Mouse (Mus musculus): ENCODE results near the gene Ccdc92b. TPM values are rescaled to one million over a fixed set of nuclear protein-coding genes. Genes with fewer than 3 reads are reported as not detected.

The Ccdc92b gene
- polyA plus RNA-seq, 1 experiment = 0.06 TPM

- no peaks in the 10 kb centered on the region for H3K36me3 ChIP-seq (ENCODE audit: control insufficient read depth, insufficient read depth)
- H3ac ChIP-seq (ENCODE audit: control insufficient read depth, insufficient read length) = no peak overlapping the region
- TF ChIP-seq REST (IDR thresholded peaks at IDR 0.05; ENCODE audit: insufficient read depth, insufficient read length) (no peak), TCF3 (IDR thresholded peaks at IDR 0.05; ENCODE audit: insufficient read length, low read depth) (no peak)
- H3K4me3 ChIP-seq = no peak overlapping the region
- H3K4me2 ChIP-seq (ENCODE audit: low read depth) = no peak overlapping the region
- no peaks in the 10 kb centered on the region for H3K79me2 ChIP-seq (ENCODE audit: control insufficient read depth, insufficient read depth)
- peaks cover 21% of the 10 kb centered on the region for H3K27me3 ChIP-seq (ENCODE audit: control insufficient read depth, insufficient read depth, insufficient read length)
These were observed 8.1 kb downstream of the Ccdc92b start for GRCm38 (mm10) chr11:74627481-74627880.

GRCm38 (mm10) chr11:74631880-74632789 lies 12.7 kb downstream of the Ccdc92b start:
- Histone ChIP-seq H3K4me3 (no peak overlapping the region), H3K27me3 (ENCODE audit: control insufficient read depth, insufficient read depth, insufficient read length) (no peaks in the 10 kb centered on the region), H3K36me3 (ENCODE audit: control insufficient read depth, insufficient read depth) (no peaks in the 10 kb centered on the region), H3K79me2 (ENCODE audit: control insufficient read depth, insufficient read depth) (no peaks in the 10 kb centered on the region), H3K4me2 (ENCODE audit: low read depth) (no peak overlapping the region), H3ac (ENCODE audit: control insufficient read depth, insufficient read length) (no peak overlapping the region)
- no peak for TF ChIP-seq POLR2A (IDR thresholded peaks at IDR 0.05; ENCODE audit: insufficient read length, low read depth)
- TF ChIP-seq TCF3 (IDR thresholded peaks at IDR 0.05; ENCODE audit: insufficient read length, low read depth) = no peak
- no peak for TF ChIP-seq MYOG (IDR thresholded peaks at IDR 0.05; ENCODE audit: control insufficient read depth in 1 of 3, insufficient read depth in 1 of 3, insufficient read length in 2 of 3, low read depth in 2 of 3)
- no peak for TF ChIP-seq MAX (IDR thresholded peaks at IDR 0.05; ENCODE audit: low read depth)
- TF ChIP-seq USF1 (IDR thresholded peaks at IDR 0.05; ENCODE audit: low read depth) = no peak
- TF ChIP-seq E2F4 (IDR thresholded peaks at IDR 0.05; ENCODE audit: insufficient read depth) = no peak
- TF ChIP-seq MYOD1 (IDR thresholded peaks at IDR 0.05; ENCODE audit: control insufficient read depth in 1 of 3, insufficient read length in 2 of 3, low read depth in 2 of 3) = no peak
- no peak for TF ChIP-seq CEBPB (IDR thresholded peaks at IDR 0.05; ENCODE audit: insufficient read depth, poor library complexity, severe bottlenecking)
- no peak for TF ChIP-seq TCF12 (IDR thresholded peaks at IDR 0.05; ENCODE audit: insufficient read depth, poor library complexity, severe bottlenecking)
- TF ChIP-seq REST (IDR thresholded peaks at IDR 0.05; ENCODE audit: insufficient read depth, insufficient read length) = no peak
- TF ChIP-seq POLR2AphosphoS2 (IDR thresholded peaks at IDR 0.05; ENCODE audit: insufficient read length, low read depth) = no peak
- no peak for TF ChIP-seq SRF (IDR thresholded peaks at IDR 0.05; ENCODE audit: control insufficient read depth, insufficient read length, low read depth)

- Histone ChIP-seq H3ac (ENCODE audit: control insufficient read depth, insufficient read length) (no peak overlapping the region), H3K4me2 (ENCODE audit: low read depth) (no peak overlapping the region), H3K79me2 (ENCODE audit: control insufficient read depth, insufficient read depth) (no peaks in the 10 kb centered on the region), H3K4me3 (no peak overlapping the region), H3K36me3 (ENCODE audit: control insufficient read depth, insufficient read depth) (no peaks in the 10 kb centered on the region), H3K27me3 (ENCODE audit: control insufficient read depth, insufficient read depth, insufficient read length) (no peaks in the 10 kb centered on the region)
- TF ChIP-seq TCF3 (IDR thresholded peaks at IDR 0.05; ENCODE audit: insufficient read length, low read depth) (no peak), POLR2AphosphoS2 (IDR thresholded peaks at IDR 0.05; ENCODE audit: insufficient read length, low read depth) (no peak), MYOD1 (IDR thresholded peaks at IDR 0.05; ENCODE audit: control insufficient read depth in 1 of 3, insufficient read length in 2 of 3, low read depth in 2 of 3) (no peak), E2F4 (IDR thresholded peaks at IDR 0.05; ENCODE audit: insufficient read depth) (no peak), SRF (IDR thresholded peaks at IDR 0.05; ENCODE audit: control insufficient read depth, insufficient read length, low read depth) (no peak)
These were observed 15.3 kb downstream of the Ccdc92b start for GRCm38 (mm10) chr11:74634490-74635275.

- Histone ChIP-seq H3K79me2 (ENCODE audit: control insufficient read depth, insufficient read depth) (no peaks in the 10 kb centered on the region), H3ac (ENCODE audit: control insufficient read depth, insufficient read length) (peak overlapping the region; percentile 5), H3K4me2 (ENCODE audit: low read depth) (peak overlapping the region; percentile 99), H3K4me3 (peak overlapping the region; percentile 25), H3K36me3 (ENCODE audit: control insufficient read depth, insufficient read depth) (no peaks in the 10 kb centered on the region), H3K27me3 (ENCODE audit: control insufficient read depth, insufficient read depth, insufficient read length) (no peaks in the 10 kb centered on the region)
- TF ChIP-seq POLR2AphosphoS2 (IDR thresholded peaks at IDR 0.05; ENCODE audit: insufficient read length, low read depth) (no peak), REST (IDR thresholded peaks at IDR 0.05; ENCODE audit: insufficient read depth, insufficient read length) (no peak), MYOG (IDR thresholded peaks at IDR 0.05; ENCODE audit: control insufficient read depth in 1 of 3, insufficient read depth in 1 of 3, insufficient read length in 2 of 3, low read depth in 2 of 3) (no peak), MYOD1 (IDR thresholded peaks at IDR 0.05; ENCODE audit: control insufficient read depth in 1 of 3, insufficient read length in 2 of 3, low read depth in 2 of 3) (no peak), TCF12 (IDR thresholded peaks at IDR 0.05; ENCODE audit: insufficient read depth, poor library complexity, severe bottlenecking) (no peak), SRF (IDR thresholded peaks at IDR 0.05; ENCODE audit: control insufficient read depth, insufficient read length, low read depth) (no peak), MAX (IDR thresholded peaks at IDR 0.05; ENCODE audit: low read depth) (no peak), USF1 (IDR thresholded peaks at IDR 0.05; ENCODE audit: low read depth) (no peak), POLR2A (IDR thresholded peaks at IDR 0.05; ENCODE audit: insufficient read length, low read depth) (no peak)
These were observed 18.1 kb downstream of the Ccdc92b start for GRCm38 (mm10) chr11:74637486-74637885.
